Mouse (Mus musculus) heart, postnatal 0 days (tissue): ENCODE measurements around the gene Lmntd1. TPM values are rescaled to one million over a fixed set of nuclear protein-coding genes. Genes with fewer than 3 reads are reported as not detected.

Source experiments
- ATAC-seq: fragments of 200-750 bp; cut with Nextera tagmentation; 2 replicates; pipeline ENCODE4 v1.8.0; 2017; ENCODE audit warnings: low read depth, moderate number of reproducible peaks, moderate library complexity; ENCODE audit not compliant: insufficient read depth
- DNase-seq: peaks from one replicate; pipeline ENCODE4 v3.0.0-alpha.2; 2016; ENCODE audit warnings: low spot score
- H3K27ac ChIP-seq: fragments of 300-500 bp; sonication (generic); 2 replicates; pipeline ENCODE4 v1.5.1; 2014; ENCODE audit warnings: low read depth, mild to moderate bottlenecking
- H3K27me3 ChIP-seq: fragments of 300-500 bp; sonication (generic); 2 replicates; pipeline ENCODE4 v1.6.1; 2014; ENCODE audit warnings: low read length, mixed read lengths; ENCODE audit not compliant: control insufficient read depth, insufficient read depth
- H3K36me3 ChIP-seq: fragments of 300-500 bp; sonication (generic); replicated peaks from 2 replicates; pipeline ENCODE4 v1.6.1; 2014; ENCODE audit warnings: low read length, mixed read lengths; ENCODE audit not compliant: control insufficient read depth, insufficient read depth
- H3K4me1 ChIP-seq: fragments of 300-500 bp; sonication (generic); 2 replicates; pipeline ENCODE4 v1.6.1; 2014; ENCODE audit warnings: antibody characterized with exemption; ENCODE audit not compliant: control insufficient read depth, insufficient read depth
- H3K4me2 ChIP-seq: fragments of 300-500 bp; sonication (generic); 2 replicates; pipeline ENCODE4 v1.6.1; 2014; ENCODE audit warnings: low read depth, mild to moderate bottlenecking, low read length, moderate library complexity
- H3K4me3 ChIP-seq: fragments of 300-500 bp; sonication (generic); 2 replicates; pipeline ENCODE4 v1.5.1; 2014; ENCODE audit warnings: low read depth, low read length
- H3K9ac ChIP-seq: fragments of 300-500 bp; sonication (generic); replicated peaks from 2 replicates; pipeline ENCODE4 v1.6.1; 2014; ENCODE audit warnings: low read depth, low read length, mixed read lengths
- H3K9me3 ChIP-seq: fragments of 300-500 bp; sonication (generic); replicated peaks from 2 replicates; pipeline ENCODE4 v1.6.1; 2016; ENCODE audit warnings: low read length; ENCODE audit not compliant: control insufficient read depth
- CTCF ChIP-seq: IDR thresholded peaks from 2 replicates; pipeline ENCODE4 v1.5.1; 2016; ENCODE audit warnings: antibody characterized with exemption, control low read depth, low read depth
- EP300 ChIP-seq: IDR thresholded peaks from 2 replicates; pipeline ENCODE4 v1.6.1; 2016; ENCODE audit warnings: antibody characterized with exemption, low read depth
- WGBS: fragments of 180-500 bp; shearing (Covaris S2); extraction: QIAGEN DNeasy Blood & Tissue Kit; methylation state at CpG from one replicate; pipeline ENCODE4 v1.1.7; 2014; 5-methylcytosine and 5-hydroxymethylcytosine counted together
- polyA plus RNA-seq: library from polyadenylated mRNA; unstranded; fragments of >200 nt; fragmentation: Nextera tagmentation; extraction: Ambion mirVana; gene quantifications from 2 replicates; pipeline ENCODE4 v1.2.1, GENCODE M21; 2015
- total RNA-seq: library from RNA; depleted of rRNA; stranded (reverse); fragments of >200 nt; gene quantifications from 2 replicates; pipeline ENCODE4 v1.2.3, GENCODE M21; 2014; ENCODE audit warnings: low replicate concordance

Lmntd1 gene
- total and polyA plus RNA-seq, 2 experiments from 2014 or later: 4.5 to 9.8 TPM

- Histone ChIP-seq H3K27ac (no peak overlapping the region), H3K4me2 (no peak overlapping the region), H3K27me3 (no peaks in the 10 kb centered on the region), H3K36me3 (no peaks in the 10 kb centered on the region), H3K9ac (no peak overlapping the region), H3K4me1 (no peaks in the 10 kb centered on the region), H3K9me3 (no peaks in the 10 kb centered on the region), H3K4me3 (no peak overlapping the region)
- no peak for TF ChIP-seq CTCF
- no peak for TF ChIP-seq EP300
- DNase-seq (no peak), ATAC-seq (no peak)
- 74% methylated on average over 2 of the region's 2 CpGs for WGBS
These were observed 269.4 kb downstream of the Lmntd1 start for GRCm38 (mm10) chr6:145344719-145345118.

GRCm38 (mm10) chr6:145343457-145343856, 270.7 kb downstream of the Lmntd1 start:
- Histone ChIP-seq H3K4me3 (no peak overlapping the region), H3K4me2 (no peak overlapping the region), H3K27ac (no peak overlapping the region), H3K27me3 (no peaks in the 10 kb centered on the region; the same call in 1 of the 2 replicates), H3K36me3 (no peaks in the 10 kb centered on the region), H3K4me1 (no peaks in the 10 kb centered on the region), H3K9ac (no peak overlapping the region), H3K9me3 (no peaks in the 10 kb centered on the region)
- no peak for DNase-seq
- no peak for TF ChIP-seq EP300
- TF ChIP-seq CTCF: no peak
- 71% methylated on average over 1 of the region's 1 CpGs for WGBS
- ATAC-seq: no peak

DNA sequence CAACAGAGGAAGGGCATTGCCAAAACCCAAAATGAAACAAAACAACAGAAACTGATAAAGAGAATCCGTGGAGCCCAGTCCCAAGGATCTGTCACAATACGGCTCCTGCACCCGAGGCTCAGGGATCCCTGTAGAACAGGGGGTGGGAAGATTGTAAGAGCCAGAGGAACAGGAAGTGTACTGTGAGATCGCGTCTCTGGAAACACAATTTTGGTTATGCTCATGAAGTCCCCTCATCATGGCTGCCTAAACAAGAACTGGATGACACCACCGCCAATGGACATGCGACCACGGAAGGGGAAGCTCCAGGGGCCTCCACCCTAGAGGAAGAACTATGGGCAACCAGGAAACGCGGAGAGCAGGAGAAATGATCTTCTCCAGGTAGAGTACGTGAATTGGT, 271.3 kb downstream of the Lmntd1 start:
- no peak for DNase-seq
- no peaks in the 10 kb centered on the region for H3K4me1 ChIP-seq
- H3K9ac ChIP-seq: no peak overlapping the region
- no peak overlapping the region for H3K4me2 ChIP-seq
- whole genome bisulfite sequencing: 75% methylated on average over 11 of the region's 11 CpGs
- TF ChIP-seq CTCF: no peak
- TF ChIP-seq EP300: no peak
- no peak overlapping the region for H3K27ac ChIP-seq
- ATAC-seq: no peak
- no peaks in the 10 kb centered on the region; the same call in 1 of the 2 replicates for H3K27me3 ChIP-seq
- no peak overlapping the region for H3K4me3 ChIP-seq
- no peaks in the 10 kb centered on the region for H3K9me3 ChIP-seq
- H3K36me3 ChIP-seq: no peaks in the 10 kb centered on the region

DNA sequence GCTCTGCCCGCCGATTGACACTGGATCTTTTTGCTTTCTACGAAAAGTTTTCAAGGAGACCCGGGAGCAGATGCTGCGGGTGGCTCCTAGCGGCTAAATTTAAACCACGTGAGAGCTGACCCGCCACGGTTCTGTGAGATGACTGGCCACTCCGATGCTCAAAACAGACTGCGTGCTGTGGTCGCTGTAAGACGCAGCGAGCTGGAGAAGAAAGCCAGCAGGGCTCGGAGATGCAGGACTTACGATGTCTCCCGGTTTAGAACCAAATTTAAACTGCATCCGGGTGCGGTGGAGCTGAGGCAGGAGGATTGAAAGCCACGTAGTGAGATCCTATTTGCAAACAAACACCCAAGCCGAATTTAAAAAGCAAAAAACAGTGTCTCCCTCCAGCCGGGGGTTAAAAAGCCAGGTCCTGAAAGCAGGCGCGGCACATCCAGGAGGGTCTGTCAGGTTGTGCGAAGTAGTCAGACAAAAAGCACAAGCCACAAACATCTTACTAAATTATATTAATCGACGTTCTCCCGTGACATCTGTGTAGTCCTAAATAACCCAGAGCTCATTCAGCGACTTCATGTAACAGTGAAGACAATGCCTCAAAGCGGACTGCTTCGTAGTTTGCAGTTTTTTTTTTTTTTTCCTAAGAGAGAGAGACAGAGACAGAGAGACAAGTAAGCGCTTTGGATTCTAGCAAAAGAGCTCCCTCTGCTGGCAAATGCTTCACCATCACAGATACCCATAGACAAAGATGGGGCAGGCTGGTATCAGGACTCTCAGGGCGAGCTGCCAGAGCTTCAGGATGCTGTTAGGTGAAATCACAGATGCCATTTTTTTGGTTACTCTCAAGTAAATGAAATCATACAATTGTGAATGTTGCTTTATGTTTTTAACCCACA, 272.6 kb downstream of the Lmntd1 start:
- no peaks in the 10 kb centered on the region for H3K9me3 ChIP-seq
- H3K36me3 ChIP-seq: no peaks in the 10 kb centered on the region
- no peaks in the 10 kb centered on the region; the same call in 1 of the 2 replicates for H3K27me3 ChIP-seq
- WGBS: under 1% methylated on average over 33 of the region's 33 CpGs
- peak; percentile 55 for ATAC-seq
- TF ChIP-seq CTCF (peak; percentile 79), EP300 (no peak)
- H3K27ac ChIP-seq: peak overlapping the region; percentile 92
- peak overlapping the region; percentile 47; the same call in 1 of the 2 replicates for H3K9ac ChIP-seq
- no peaks in the 10 kb centered on the region for H3K4me1 ChIP-seq
- peak overlapping the region; percentile 91 for H3K4me2 ChIP-seq
- peak overlapping the region; percentile 52 for H3K4me3 ChIP-seq
- DNase-seq: peak; percentile 92

DNA sequence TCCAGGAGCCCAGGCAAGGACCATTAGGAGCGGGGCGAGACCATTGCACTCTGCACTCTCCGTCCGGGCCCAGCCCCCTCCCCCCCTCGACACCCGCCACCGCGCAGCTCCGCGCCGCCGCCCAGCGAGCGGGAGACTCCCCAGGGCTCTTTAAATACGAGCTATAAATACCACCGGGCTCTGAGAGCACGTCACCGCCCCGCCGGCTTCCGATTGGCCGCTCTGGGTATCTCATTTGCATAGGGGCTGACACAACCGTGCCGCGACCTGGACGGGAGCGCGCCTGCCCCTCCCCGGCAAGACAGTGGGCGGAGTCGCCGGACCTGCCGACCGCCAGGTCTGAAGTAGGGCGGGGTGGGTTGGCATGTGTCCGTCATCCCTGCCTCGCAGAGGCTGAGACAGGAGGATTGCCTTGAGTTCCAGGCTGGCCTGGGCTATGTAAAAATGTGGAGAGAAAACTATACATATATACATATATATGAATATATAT, 273.4 kb downstream of the Lmntd1 start:
- DNase-seq (peak; percentile 97), ATAC-seq (peak; percentile 94)
- H3K27me3 ChIP-seq: no peaks in the 10 kb centered on the region; the same call in 1 of the 2 replicates
- TF ChIP-seq CTCF (peak; percentile 2; the same call in 1 of the 2 replicates), EP300 (no peak)
- H3K4me1 ChIP-seq: 0 out of 2 replicates have a peak, but pooled peaks cover 6% of the 10 kb centered on the region
- H3K9ac ChIP-seq: peak overlapping the region; percentile 63
- H3K9me3 ChIP-seq: no peaks in the 10 kb centered on the region
- peak overlapping the region; percentile 91 for H3K4me2 ChIP-seq
- peak overlapping the region; percentile 92 for H3K27ac ChIP-seq
- under 1% methylated on average over 37 of the region's 37 CpGs for WGBS
- no peaks in the 10 kb centered on the region for H3K36me3 ChIP-seq
- peak overlapping the region; percentile 52 for H3K4me3 ChIP-seq
